Mouse (Mus musculus): ENCODE results near the gene Hist1h1b. TPM values are rescaled to one million over a fixed set of nuclear protein-coding genes. Genes with fewer than 3 reads are reported as not detected.
"Not testable (repeated sequence)": the region's sequence is repeated elsewhere in the genome, so short reads cannot be mapped to it uniquely, and the experiment has no call there.

Gene Hist1h1b
- polyA plus RNA-seq (2015; fragmentation: Nextera tagmentation; extraction: Ambion mirVana) = 4.3 and 10.5 TPM in 2 replicates

GRCm38 (mm10) chr13:21779767-21780731, at the start of gene Hist1h1b:
Gene Hist1h1b, minus strand, starts transcription at chr13:21780625.
- Histone ChIP-seq H3K4me2 (replicated peaks; ENCODE audit: low read depth) (peak within 1 kb of the TSS; percentile 83), H3K27ac (replicated peaks) (peak within 1 kb of the TSS; percentile 88), H3K9me3 (ENCODE audit: control insufficient read depth, low read length) (no peaks in the 10 kb centered on the region), H3K4me3 (ENCODE audit: low read depth, low read length) (peak within 1 kb of the TSS; percentile 51), H3K4me1 (replicated peaks; ENCODE audit: control insufficient read depth, insufficient read depth) (no peaks in the 10 kb centered on the region), H3K36me3 (ENCODE audit: control insufficient read depth, insufficient read depth, low read length) (no peaks in the 10 kb centered on the region), H3K9ac (ENCODE audit: low read length) (peak within 1 kb of the TSS; percentile 74), H3K27me3 (ENCODE audit: control insufficient read depth, insufficient read depth, low read length) (no peaks in the 10 kb centered on the region)
- peak; percentile 64 for DNase-seq (ENCODE audit: low spot score)
- TF ChIP-seq EP300 (optimal IDR thresholded peaks at IDR 0.05) (no peak), CTCF (IDR thresholded peaks at IDR 0.05; ENCODE audit: low read depth) (no peak)
- WGBS = under 1% methylated on average over 44 of the region's 44 CpGs
- peak; percentile 51; the same call in 1 of the 2 replicates for ATAC-seq (ENCODE audit: low FRiP score, low TSS enrichment)

- ATAC-seq (ENCODE audit: low FRiP score, low TSS enrichment) = peak; percentile 44; the same call in 1 of the 2 replicates
- Histone ChIP-seq H3K4me2 (replicated peaks; ENCODE audit: low read depth) (no peak overlapping the region), H3K27me3 (ENCODE audit: control insufficient read depth, insufficient read depth, low read length) (no peaks in the 10 kb centered on the region), H3K27ac (replicated peaks) (0 out of 2 replicates have a peak overlapping the region, but pooled peaks have one; percentile 24), H3K36me3 (ENCODE audit: control insufficient read depth, insufficient read depth, low read length) (no peaks in the 10 kb centered on the region), H3K9ac (ENCODE audit: low read length) (no peak overlapping the region), H3K4me3 (ENCODE audit: low read depth, low read length) (no peak overlapping the region), H3K4me1 (replicated peaks; ENCODE audit: control insufficient read depth, insufficient read depth) (no peaks in the 10 kb centered on the region), H3K9me3 (ENCODE audit: control insufficient read depth, low read length) (no peaks in the 10 kb centered on the region)
- DNase-seq (ENCODE audit: low spot score) = peak; percentile 52
- 56% methylated on average over 3 of the region's 3 CpGs for WGBS
- TF ChIP-seq CTCF (IDR thresholded peaks at IDR 0.05; ENCODE audit: low read depth) = no peak
These were observed 48.1 kb upstream of the Hist1h1b start for GRCm38 (mm10) chr13:21828511-21828910.

GRCm38 (mm10) chr13:21820082-21820890, 39.9 kb upstream of the Hist1h1b start:
- not testable (repeated sequence) for H3K9ac ChIP-seq (ENCODE audit: low read length); H3K4me2 ChIP-seq (replicated peaks; ENCODE audit: low read depth); H3K27me3 ChIP-seq (ENCODE audit: control insufficient read depth, insufficient read depth, low read length); H3K9me3 ChIP-seq (ENCODE audit: control insufficient read depth, low read length); DNase-seq (ENCODE audit: low spot score); H3K27ac ChIP-seq (replicated peaks); H3K4me1 ChIP-seq (replicated peaks; ENCODE audit: control insufficient read depth, insufficient read depth); H3K4me3 ChIP-seq (ENCODE audit: low read depth, low read length); ATAC-seq (ENCODE audit: low FRiP score, low TSS enrichment); H3K36me3 ChIP-seq (ENCODE audit: control insufficient read depth, insufficient read depth, low read length)
- WGBS = 64% methylated on average over 6 of the region's 16 CpGs

GRCm38 (mm10) chr13:21812092-21812491, 31.7 kb upstream of the Hist1h1b start:
- WGBS = 0% methylated on average over 10 of the region's 14 CpGs
- not testable (repeated sequence) for H3K4me1 ChIP-seq (replicated peaks; ENCODE audit: control insufficient read depth, insufficient read depth); H3K27ac ChIP-seq (replicated peaks); H3K4me3 ChIP-seq (ENCODE audit: low read depth, low read length); H3K4me2 ChIP-seq (replicated peaks; ENCODE audit: low read depth); H3K9ac ChIP-seq (ENCODE audit: low read length); H3K36me3 ChIP-seq (ENCODE audit: control insufficient read depth, insufficient read depth, low read length); H3K9me3 ChIP-seq (ENCODE audit: control insufficient read depth, low read length); H3K27me3 ChIP-seq (ENCODE audit: control insufficient read depth, insufficient read depth, low read length); DNase-seq (ENCODE audit: low spot score)
- peak; percentile 66 for ATAC-seq (ENCODE audit: low FRiP score, low TSS enrichment)

GRCm38 (mm10) chr13:21811539-21811938, 31.1 kb upstream of the Hist1h1b start, which contains the start of gene Hist1h4m:
Gene Hist1h4m, plus strand, starts transcription at chr13:21811746.
- H3K9me3 ChIP-seq (ENCODE audit: control insufficient read depth, low read length); H3K4me1 ChIP-seq (replicated peaks; ENCODE audit: control insufficient read depth, insufficient read depth); H3K27ac ChIP-seq (replicated peaks); H3K36me3 ChIP-seq (ENCODE audit: control insufficient read depth, insufficient read depth, low read length); H3K4me2 ChIP-seq (replicated peaks; ENCODE audit: low read depth); H3K9ac ChIP-seq (ENCODE audit: low read length); H3K4me3 ChIP-seq (ENCODE audit: low read depth, low read length); DNase-seq (ENCODE audit: low spot score); H3K27me3 ChIP-seq (ENCODE audit: control insufficient read depth, insufficient read depth, low read length): not testable (repeated sequence)
- peak; percentile 53 for ATAC-seq (ENCODE audit: low FRiP score, low TSS enrichment)
- no CpG with 5 or more reads among the region's 24 CpGs for WGBS

GRCm38 (mm10) chr13:21811074-21811473, 30.6 kb upstream of the Hist1h1b start:
- not testable (repeated sequence) for H3K4me1 ChIP-seq (replicated peaks; ENCODE audit: control insufficient read depth, insufficient read depth); H3K9me3 ChIP-seq (ENCODE audit: control insufficient read depth, low read length); H3K36me3 ChIP-seq (ENCODE audit: control insufficient read depth, insufficient read depth, low read length); H3K27me3 ChIP-seq (ENCODE audit: control insufficient read depth, insufficient read depth, low read length); H3K4me2 ChIP-seq (replicated peaks; ENCODE audit: low read depth); H3K27ac ChIP-seq (replicated peaks); H3K4me3 ChIP-seq (ENCODE audit: low read depth, low read length); DNase-seq (ENCODE audit: low spot score); H3K9ac ChIP-seq (ENCODE audit: low read length)
- ATAC-seq (ENCODE audit: low FRiP score, low TSS enrichment) = peak; percentile 14; the same call in 1 of the 2 replicates
- no CpG with 5 or more reads among the region's 8 CpGs for WGBS

- DNase-seq (ENCODE audit: low spot score); H3K4me3 ChIP-seq (ENCODE audit: low read depth, low read length); H3K9me3 ChIP-seq (ENCODE audit: control insufficient read depth, low read length); H3K36me3 ChIP-seq (ENCODE audit: control insufficient read depth, insufficient read depth, low read length); H3K9ac ChIP-seq (ENCODE audit: low read length); H3K4me1 ChIP-seq (replicated peaks; ENCODE audit: control insufficient read depth, insufficient read depth); H3K4me2 ChIP-seq (replicated peaks; ENCODE audit: low read depth); H3K27me3 ChIP-seq (ENCODE audit: control insufficient read depth, insufficient read depth, low read length); H3K27ac ChIP-seq (replicated peaks): not testable (repeated sequence)
- ATAC-seq (ENCODE audit: low FRiP score, low TSS enrichment) = peak; percentile 97
- WGBS = no CpG with 5 or more reads among the region's 23 CpGs
These were observed 29.6 kb upstream of the Hist1h1b start, which contains the start of the genes Hist1h2bq and Hist1h2ao for GRCm38 (mm10) chr13:21810073-21810472. Gene Hist1h2bq, minus strand, starts transcription at chr13:21810197. Gene Hist1h2ao, plus strand, starts transcription at chr13:21810465.

GRCm38 (mm10) chr13:21803058-21803457, 22.6 kb upstream of the Hist1h1b start:
- not testable (repeated sequence) for H3K9me3 ChIP-seq (ENCODE audit: control insufficient read depth, low read length); H3K9ac ChIP-seq (ENCODE audit: low read length); DNase-seq (ENCODE audit: low spot score); H3K36me3 ChIP-seq (ENCODE audit: control insufficient read depth, insufficient read depth, low read length); H3K27me3 ChIP-seq (ENCODE audit: control insufficient read depth, insufficient read depth, low read length); H3K4me1 ChIP-seq (replicated peaks; ENCODE audit: control insufficient read depth, insufficient read depth); H3K4me2 ChIP-seq (replicated peaks; ENCODE audit: low read depth); H3K27ac ChIP-seq (replicated peaks); H3K4me3 ChIP-seq (ENCODE audit: low read depth, low read length)
- no CpG with 5 or more reads among the region's 4 CpGs for WGBS
- ATAC-seq (ENCODE audit: low FRiP score, low TSS enrichment) = peak; percentile 82
